In the genomic region with DNA sequence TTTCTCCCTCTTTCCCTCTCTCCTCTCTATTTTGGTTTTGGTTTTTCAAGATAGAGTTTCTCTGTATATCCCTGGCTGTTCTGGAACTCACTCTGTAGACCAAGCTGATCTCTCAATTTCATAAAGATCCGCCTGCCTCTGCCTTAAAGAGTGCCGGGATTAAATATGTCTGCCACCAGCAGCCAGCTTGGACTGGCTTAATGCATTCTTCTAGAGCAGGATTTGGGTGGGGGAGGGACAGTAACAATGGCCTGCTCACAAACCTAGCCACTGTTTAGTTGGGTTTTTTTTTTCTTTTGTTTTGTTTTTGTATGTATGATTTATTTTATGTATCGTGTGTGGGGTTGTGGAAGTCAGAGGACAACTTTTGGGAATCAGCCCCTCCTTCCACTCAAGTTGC, we compare ENCODE assay signal across 35 mouse cellular contexts.
"Had no signal": no experiment of that assay in that cellular context is flagged by ENCODE, and none has a peak within 500 bp of the region (broad histone marks: within the 10 kb centered on the region; RNA-seq: fewer than 3 reads in every experiment).

No protein-coding gene starts in this region.

- H3K9ac ChIP-seq: heart, embryonic 12.5 days; heart, embryonic 13.5 days; heart, embryonic 15.5 days; hindbrain, embryonic 12.5 days; hindbrain, embryonic 13.5 days; hindbrain, embryonic 14.5 days; hindbrain, embryonic 15.5 days; intestine, embryonic 15.5 days; kidney, embryonic 15.5 days had no signal

- H3K9me3 ChIP-seq: heart, embryonic 12.5 days; heart, embryonic 13.5 days; heart, embryonic 15.5 days; hindbrain, embryonic 10.5 days; hindbrain, embryonic 12.5 days; hindbrain, embryonic 13.5 days; hindbrain, embryonic 15.5 days; intestine, embryonic 15.5 days; kidney, embryonic 15.5 days had no signal

- H3K36me3 ChIP-seq: heart, embryonic 12.5 days; heart, embryonic 13.5 days; heart, embryonic 15.5 days; hindbrain, embryonic 10.5 days; hindbrain, embryonic 12.5 days; hindbrain, embryonic 13.5 days; hindbrain, embryonic 15.5 days; intestine, embryonic 15.5 days; kidney, embryonic 15.5 days had no signal

- H3K27ac ChIP-seq: heart, embryonic 13.5 days; heart, embryonic 15.5 days; hindbrain, embryonic 10.5 days; hindbrain, embryonic 12.5 days; hindbrain, embryonic 13.5 days; hindbrain, embryonic 14.5 days; hindbrain, embryonic 15.5 days; hindbrain, postnatal 0 days; intestine, embryonic 15.5 days; kidney, embryonic 15.5 days; kidney, postnatal 0 days; layer of hippocampus, adult 2 months; left cerebral cortex, adult 2 months had no signal

- H3K4me2 ChIP-seq: heart, embryonic 11.5 days; heart, embryonic 12.5 days; heart, embryonic 13.5 days; heart, embryonic 15.5 days; hindbrain, embryonic 12.5 days; hindbrain, embryonic 13.5 days; hindbrain, embryonic 14.5 days; hindbrain, embryonic 15.5 days; intestine, embryonic 15.5 days; kidney, embryonic 15.5 days had no signal

- H3K4me3 ChIP-seq: heart, embryonic 12.5 days; heart, embryonic 13.5 days; heart, embryonic 15.5 days; hindbrain, embryonic 10.5 days; hindbrain, embryonic 12.5 days; hindbrain, embryonic 13.5 days; hindbrain, embryonic 15.5 days; intestine, embryonic 15.5 days; kidney, embryonic 15.5 days; layer of hippocampus, adult 2 months; left cerebral cortex, adult 2 months had no signal

- ATAC-seq: hindbrain, embryonic 16.5 days; hindbrain, postnatal 0 days; inflammation-experienced regulatory T-cells, adult 6 months; intestine, embryonic 15.5 days; intestine, embryonic 16.5 days; intestine, postnatal 0 days had no signal

- H3K27me3 ChIP-seq: heart, embryonic 12.5 days; heart, embryonic 13.5 days; heart, embryonic 15.5 days; hindbrain, embryonic 12.5 days; hindbrain, embryonic 13.5 days; hindbrain, embryonic 15.5 days; intestine, embryonic 15.5 days; kidney, embryonic 15.5 days had no signal

- DNase-seq: heart, postnatal 10 days; heart, postnatal 14 days; heart, postnatal 36 days; heart, postnatal 4 days; kidney, adult 11 months; kidney, adult 18-20 months; kidney, adult 2 months; kidney, adult 8-10 months; kidney, adult 9 months; kidney, postnatal 10 days; kidney, postnatal 14 days; kidney, postnatal 25 days; kidney, postnatal 36 days; kidney, postnatal 4 days; layer of hippocampus, adult 9-11 months; layer of hippocampus, postnatal 36 days had no signal

- H3K4me1 ChIP-seq: hindbrain, embryonic 10.5 days; hindbrain, embryonic 12.5 days; hindbrain, embryonic 15.5 days had no signal
